Mouse (Mus musculus) megakaryocyte progenitor cell, adult 5-6 weeks (primary cell): ENCODE results near the gene 4930452B06Rik. TPM values are rescaled to one million over a fixed set of nuclear protein-coding genes. Genes with fewer than 3 reads are reported as not detected.

Source experiments
- ATAC-seq: replicated peaks from 2 replicates; pipeline ENCODE4 v1.8.0; 2016; ENCODE audit warnings: mild to moderate bottlenecking, moderate TSS enrichment, inconsistent platforms; ENCODE audit not compliant: poor library complexity
- total RNA-seq, 2 experiments: library from RNA; stranded (forward) in 1 of 2; stranded (reverse) in 1 of 2; fragments of 157-497, 149-512 nt in 1 of 2; fragments of 200-1000 nt in 1 of 2; gene quantifications; 2 replicates each; pipeline versions ENCODE4 v1.2.3 to v1.2.4; 2015 to 2017

Gene 4930452B06Rik
- total RNA-seq, 2 experiments from 2014 or later = not detected

- ATAC-seq = no peak
Measured at GRCm38 (mm10) chr14:8536024-8536423, 130.0 kb downstream of the 4930452B06Rik start.

GRCm38 (mm10) chr14:8525232-8525631 lies 140.8 kb downstream of the 4930452B06Rik start:
- no peak for ATAC-seq

GRCm38 (mm10) chr14:8517681-8518080 lies 148.4 kb downstream of the 4930452B06Rik start:
- peak; percentile 48; the same call in 1 of the 2 replicates for ATAC-seq

GRCm38 (mm10) chr14:8514071-8514470 lies 152.0 kb downstream of the 4930452B06Rik start:
- no peak for ATAC-seq

GRCm38 (mm10) chr14:8511276-8511675 lies 154.8 kb downstream of the 4930452B06Rik start:
- no peak for ATAC-seq

- ATAC-seq = no peak
Measured at GRCm38 (mm10) chr14:8510288-8510959, 155.6 kb downstream of the 4930452B06Rik start.

GRCm38 (mm10) chr14:8508669-8509068 lies 157.4 kb downstream of the 4930452B06Rik start:
- no peak for ATAC-seq

- ATAC-seq = no peak
Measured at GRCm38 (mm10) chr14:8504206-8504605, 161.8 kb downstream of the 4930452B06Rik start.

GRCm38 (mm10) chr14:8503345-8503744 lies 162.7 kb downstream of the 4930452B06Rik start:
- no peak for ATAC-seq

GRCm38 (mm10) chr14:8502496-8502895 lies 163.5 kb downstream of the 4930452B06Rik start:
- ATAC-seq = no peak

GRCm38 (mm10) chr14:8495691-8496090 lies 170.3 kb downstream of the 4930452B06Rik start:
- no peak for ATAC-seq

- no peak for ATAC-seq
Measured at GRCm38 (mm10) chr14:8494952-8495351, 171.1 kb downstream of the 4930452B06Rik start.

- no peak for ATAC-seq
Measured at GRCm38 (mm10) chr14:8494260-8494659, 171.8 kb downstream of the 4930452B06Rik start.

GRCm38 (mm10) chr14:8478098-8478497 lies 187.9 kb downstream of the 4930452B06Rik start:
- no peak for ATAC-seq

GRCm38 (mm10) chr14:8477348-8477747 lies 188.7 kb downstream of the 4930452B06Rik start:
- ATAC-seq = no peak

GRCm38 (mm10) chr14:8476606-8477005 lies 189.4 kb downstream of the 4930452B06Rik start:
- ATAC-seq = no peak

GRCm38 (mm10) chr14:8475851-8476250 lies 190.2 kb downstream of the 4930452B06Rik start:
- ATAC-seq = no peak

- no peak for ATAC-seq
Measured at GRCm38 (mm10) chr14:8472884-8473283, 193.2 kb downstream of the 4930452B06Rik start.

GRCm38 (mm10) chr14:8464401-8465154 lies 201.5 kb downstream of the 4930452B06Rik start:
- ATAC-seq = no peak

- ATAC-seq = no peak
Measured at GRCm38 (mm10) chr14:8462973-8463372, 203.1 kb downstream of the 4930452B06Rik start.

- ATAC-seq = no peak
Measured at GRCm38 (mm10) chr14:8462321-8462909, 203.6 kb downstream of the 4930452B06Rik start.
